Mouse (Mus musculus): ENCODE data around the gene Ptn. TPM values are rescaled to one million over a fixed set of nuclear protein-coding genes. Genes with fewer than 3 reads are reported as not detected.

Ptn gene
- polyA plus RNA-seq, 1 experiment: 0.75 TPM

- Histone ChIP-seq H3K36me3 (ENCODE audit: control insufficient read depth, insufficient read depth, low read length, poor library complexity, severe bottlenecking) (no peaks in the 10 kb centered on the region), H3K9me3 (replicated peaks; ENCODE audit: control insufficient read depth, insufficient read depth, low read length, poor library complexity, severe bottlenecking) (no peaks in the 10 kb centered on the region), H3K4me1 (ENCODE audit: control insufficient read depth, insufficient read depth, low read length) (no peaks in the 10 kb centered on the region), H3K27ac (ENCODE audit: insufficient read depth, low read length) (no peak overlapping the region), H3K4me3 (ENCODE audit: low read depth, low read length) (no peak overlapping the region), H3K27me3 (ENCODE audit: control insufficient read depth, insufficient read depth, low read length, poor library complexity, severe bottlenecking) (no peaks in the 10 kb centered on the region; the same call in 1 of the 2 replicates), H3K9ac (ENCODE audit: low read depth, poor library complexity, severe bottlenecking) (no peak overlapping the region)
- no peak for TF ChIP-seq CTCF (IDR thresholded peaks at IDR 0.05; ENCODE audit: low read depth, low read length)
- TF ChIP-seq POLR2A (IDR thresholded peaks at IDR 0.05; ENCODE audit: insufficient read depth, low read length): no peak
- TF ChIP-seq EP300 (IDR thresholded peaks at IDR 0.05; ENCODE audit: insufficient read depth, low read depth, low read length): no peak
These were observed 428 bp upstream of the Ptn start for GRCm38 (mm10) chr6:36810448-36810847.

GRCm38 (mm10) chr6:36809311-36809726 is 701 bp downstream of the Ptn start:
- Histone ChIP-seq H3K4me1 (ENCODE audit: control insufficient read depth, insufficient read depth, low read length) (no peaks in the 10 kb centered on the region), H3K27ac (ENCODE audit: insufficient read depth, low read length) (no peak overlapping the region), H3K27me3 (ENCODE audit: control insufficient read depth, insufficient read depth, low read length, poor library complexity, severe bottlenecking) (no peaks in the 10 kb centered on the region; the same call in 1 of the 2 replicates), H3K4me3 (ENCODE audit: low read depth, low read length) (no peak overlapping the region), H3K9ac (ENCODE audit: low read depth, poor library complexity, severe bottlenecking) (no peak overlapping the region), H3K9me3 (replicated peaks; ENCODE audit: control insufficient read depth, insufficient read depth, low read length, poor library complexity, severe bottlenecking) (no peaks in the 10 kb centered on the region), H3K36me3 (ENCODE audit: control insufficient read depth, insufficient read depth, low read length, poor library complexity, severe bottlenecking) (no peaks in the 10 kb centered on the region)
- TF ChIP-seq CTCF (IDR thresholded peaks at IDR 0.05; ENCODE audit: low read depth, low read length): no peak
- TF ChIP-seq EP300 (IDR thresholded peaks at IDR 0.05; ENCODE audit: insufficient read depth, low read depth, low read length): no peak
- no peak for TF ChIP-seq POLR2A (IDR thresholded peaks at IDR 0.05; ENCODE audit: insufficient read depth, low read length)

- H3K36me3 ChIP-seq (ENCODE audit: control insufficient read depth, insufficient read depth, low read length, poor library complexity, severe bottlenecking): no peaks in the 10 kb centered on the region
- no peak overlapping the region for H3K9ac ChIP-seq (ENCODE audit: low read depth, poor library complexity, severe bottlenecking)
- no peaks in the 10 kb centered on the region for H3K4me1 ChIP-seq (ENCODE audit: control insufficient read depth, insufficient read depth, low read length)
- H3K4me3 ChIP-seq (ENCODE audit: low read depth, low read length): no peak overlapping the region
- no peak overlapping the region for H3K27ac ChIP-seq (ENCODE audit: insufficient read depth, low read length)
- TF ChIP-seq EP300 (IDR thresholded peaks at IDR 0.05; ENCODE audit: insufficient read depth, low read depth, low read length) (no peak), POLR2A (IDR thresholded peaks at IDR 0.05; ENCODE audit: insufficient read depth, low read length) (no peak), CTCF (IDR thresholded peaks at IDR 0.05; ENCODE audit: low read depth, low read length) (no peak)
- H3K27me3 ChIP-seq (ENCODE audit: control insufficient read depth, insufficient read depth, low read length, poor library complexity, severe bottlenecking): no peaks in the 10 kb centered on the region; the same call in 1 of the 2 replicates
- H3K9me3 ChIP-seq (replicated peaks; ENCODE audit: control insufficient read depth, insufficient read depth, low read length, poor library complexity, severe bottlenecking): no peaks in the 10 kb centered on the region
These were observed 1.5 kb downstream of the Ptn start for GRCm38 (mm10) chr6:36808306-36809058.

GRCm38 (mm10) chr6:36806906-36807305 is 3.1 kb downstream of the Ptn start:
- Histone ChIP-seq H3K27ac (ENCODE audit: insufficient read depth, low read length) (no peak overlapping the region), H3K27me3 (ENCODE audit: control insufficient read depth, insufficient read depth, low read length, poor library complexity, severe bottlenecking) (no peaks in the 10 kb centered on the region; the same call in 1 of the 2 replicates), H3K4me3 (ENCODE audit: low read depth, low read length) (no peak overlapping the region), H3K9me3 (replicated peaks; ENCODE audit: control insufficient read depth, insufficient read depth, low read length, poor library complexity, severe bottlenecking) (no peaks in the 10 kb centered on the region), H3K36me3 (ENCODE audit: control insufficient read depth, insufficient read depth, low read length, poor library complexity, severe bottlenecking) (no peaks in the 10 kb centered on the region), H3K4me1 (ENCODE audit: control insufficient read depth, insufficient read depth, low read length) (no peaks in the 10 kb centered on the region), H3K9ac (ENCODE audit: low read depth, poor library complexity, severe bottlenecking) (no peak overlapping the region)
- TF ChIP-seq POLR2A (IDR thresholded peaks at IDR 0.05; ENCODE audit: insufficient read depth, low read length) (no peak), CTCF (IDR thresholded peaks at IDR 0.05; ENCODE audit: low read depth, low read length) (no peak), EP300 (IDR thresholded peaks at IDR 0.05; ENCODE audit: insufficient read depth, low read depth, low read length) (no peak)

- Histone ChIP-seq H3K9ac (ENCODE audit: low read depth, poor library complexity, severe bottlenecking) (no peak overlapping the region), H3K9me3 (replicated peaks; ENCODE audit: control insufficient read depth, insufficient read depth, low read length, poor library complexity, severe bottlenecking) (no peaks in the 10 kb centered on the region), H3K36me3 (ENCODE audit: control insufficient read depth, insufficient read depth, low read length, poor library complexity, severe bottlenecking) (no peaks in the 10 kb centered on the region), H3K4me1 (ENCODE audit: control insufficient read depth, insufficient read depth, low read length) (no peaks in the 10 kb centered on the region), H3K4me3 (ENCODE audit: low read depth, low read length) (no peak overlapping the region), H3K27ac (ENCODE audit: insufficient read depth, low read length) (no peak overlapping the region), H3K27me3 (ENCODE audit: control insufficient read depth, insufficient read depth, low read length, poor library complexity, severe bottlenecking) (no peaks in the 10 kb centered on the region; the same call in 1 of the 2 replicates)
- no peak for TF ChIP-seq CTCF (IDR thresholded peaks at IDR 0.05; ENCODE audit: low read depth, low read length)
- TF ChIP-seq EP300 (IDR thresholded peaks at IDR 0.05; ENCODE audit: insufficient read depth, low read depth, low read length): no peak
- TF ChIP-seq POLR2A (IDR thresholded peaks at IDR 0.05; ENCODE audit: insufficient read depth, low read length): no peak
These were observed 9.6 kb downstream of the Ptn start for GRCm38 (mm10) chr6:36800309-36800946.
